Mouse (Mus musculus) stomach, postnatal 0 days (tissue): ENCODE results near the gene Frmd4b.

Experiments
- CTCF ChIP-seq: IDR thresholded peaks from 2 replicates; pipeline ENCODE4 v1.5.1; 2016; ENCODE audit warnings: antibody characterized with exemption, low read depth, mild to moderate bottlenecking, moderate library complexity
- EP300 ChIP-seq: optimal IDR thresholded peaks from 2 replicates; pipeline ENCODE3; 2016; ENCODE audit warnings: antibody characterized with exemption

GRCm38 (mm10) chr6:97307231-97307630 is 310.1 kb downstream of the Frmd4b start:
- TF ChIP-seq CTCF (no peak), EP300 (no peak)
